Mouse (Mus musculus) fat pad, adult 2 months (tissue): ENCODE results near the gene Dock11.

Experiments used
- DNase-seq: peaks from one replicate; pipeline ENCODE4 v3.0.0-alpha.2; 2011; ENCODE audit warnings: low read depth, low spot score; ENCODE audit errors: extremely low read depth

Gene Dock11

DNA sequence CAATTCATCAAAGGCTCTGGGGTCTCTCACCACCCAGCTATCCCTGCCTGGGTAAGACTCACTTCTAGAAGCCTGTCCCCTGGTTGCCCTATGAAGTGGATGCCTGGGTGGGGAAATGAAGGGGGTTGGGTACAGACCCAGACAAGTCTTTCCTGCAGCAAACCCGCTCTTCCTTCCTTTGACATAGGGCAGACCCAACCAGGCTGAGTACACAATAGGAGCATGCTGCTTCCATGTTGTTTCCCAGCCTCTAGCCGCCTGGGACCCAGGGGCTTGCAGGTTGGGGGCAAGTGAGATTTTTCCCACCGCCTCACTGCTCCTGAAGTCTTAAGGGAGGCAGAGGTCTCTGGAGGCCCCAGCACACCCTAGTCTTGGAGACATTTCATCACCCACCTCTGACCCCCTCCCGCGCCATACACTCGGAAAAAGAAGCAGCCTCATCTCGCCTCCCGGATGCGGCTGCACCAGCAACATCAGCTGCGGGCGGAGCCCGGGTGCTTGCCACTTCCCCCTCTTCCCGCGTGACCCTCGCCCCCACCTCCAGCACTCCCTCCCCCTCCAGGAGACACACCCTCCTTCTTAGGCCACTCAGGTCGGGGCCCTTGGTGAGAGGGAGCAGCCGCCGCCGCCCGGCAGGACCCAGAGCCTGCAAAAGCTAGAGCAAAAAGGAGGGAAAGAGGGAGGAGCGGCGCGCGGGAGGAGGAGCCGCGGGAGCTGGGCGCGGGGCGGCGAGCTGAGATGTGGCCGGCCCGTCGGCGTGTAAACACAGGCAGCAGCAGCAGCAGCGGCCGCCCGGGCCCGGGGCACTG, at the start of gene Dock11:
Dock11 (plus strand) TSS at position 746 of the 809 bp plus-strand sequence.
- DNase-seq = no peak

DNA sequence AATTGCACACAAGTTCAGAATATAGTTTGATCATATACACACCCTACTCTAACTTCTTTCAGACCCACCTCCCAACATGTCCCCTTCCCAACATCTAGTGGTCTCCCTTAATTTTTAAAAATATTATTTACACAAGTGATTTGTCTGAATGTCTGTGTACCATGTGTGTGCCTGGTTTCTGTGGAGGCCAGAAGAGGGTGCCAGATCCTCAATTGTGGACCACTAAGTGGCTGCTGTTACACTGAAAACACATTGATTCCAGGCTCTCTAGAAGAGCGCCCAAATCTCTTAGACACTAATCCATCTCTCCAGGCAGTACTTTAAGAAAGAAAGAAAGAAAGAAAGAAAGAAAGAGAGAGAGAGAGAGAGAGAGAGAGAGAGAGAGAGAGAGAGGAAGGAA, 8.9 kb upstream of the Dock11 start:
- DNase-seq = no peak

DNA sequence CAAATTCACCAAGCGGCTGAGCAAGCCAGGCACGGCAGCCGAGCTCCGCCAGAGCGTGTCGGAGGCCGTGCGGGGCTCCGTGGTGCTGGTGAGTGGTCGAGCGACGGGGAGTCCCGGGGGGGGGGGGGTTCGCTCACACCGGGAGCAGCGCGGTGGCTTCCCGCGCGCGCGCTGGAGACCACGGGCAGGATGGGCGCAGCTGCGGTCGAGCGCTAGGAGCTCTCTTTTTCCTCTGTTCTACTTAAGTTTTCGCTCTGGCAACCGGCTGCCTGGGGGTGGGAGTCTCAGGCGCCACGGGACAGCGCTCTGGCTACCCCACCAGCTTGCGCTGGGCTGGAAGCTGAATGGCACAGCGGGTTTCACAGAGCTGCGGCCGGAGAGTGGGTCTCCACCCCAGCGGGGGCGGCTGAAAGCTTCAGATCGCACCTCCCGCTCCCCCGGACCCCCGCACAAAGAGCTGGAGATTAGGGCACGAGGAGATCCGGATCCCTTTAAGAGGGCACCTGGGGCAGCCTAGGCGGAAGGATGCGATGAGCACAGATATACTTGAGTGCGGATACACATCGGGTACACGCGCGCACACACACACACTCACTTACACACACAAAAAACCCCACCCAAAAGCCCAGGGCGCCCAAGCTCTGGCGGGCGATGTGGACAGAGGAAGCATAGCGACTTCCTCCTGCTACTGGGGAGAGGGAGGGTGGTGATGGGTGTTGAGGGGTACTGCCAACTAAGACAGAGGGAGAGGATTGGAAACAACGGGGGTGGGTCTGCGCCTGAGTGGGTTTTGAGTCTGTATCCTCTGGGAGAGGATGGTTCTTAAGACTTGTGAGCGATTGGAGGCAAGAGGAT, 540 bp downstream of the Dock11 start:
- DNase-seq = no peak

DNA sequence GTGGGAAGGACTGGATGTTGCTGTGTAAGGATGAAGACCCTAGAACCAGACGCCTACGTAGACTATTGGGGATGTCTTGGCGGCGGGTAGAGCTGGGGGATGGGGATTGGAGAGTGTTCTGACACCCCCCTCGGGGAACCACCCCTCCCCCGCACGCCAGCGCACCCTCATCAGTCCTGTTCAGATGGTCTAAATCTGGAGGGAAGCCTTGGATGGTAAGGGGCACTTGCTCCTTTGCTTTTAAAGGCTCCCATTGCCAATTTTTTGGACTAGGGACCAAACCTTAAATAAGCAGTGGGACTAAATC, 1.1 kb downstream of the Dock11 start:
- no peak for DNase-seq

DNA sequence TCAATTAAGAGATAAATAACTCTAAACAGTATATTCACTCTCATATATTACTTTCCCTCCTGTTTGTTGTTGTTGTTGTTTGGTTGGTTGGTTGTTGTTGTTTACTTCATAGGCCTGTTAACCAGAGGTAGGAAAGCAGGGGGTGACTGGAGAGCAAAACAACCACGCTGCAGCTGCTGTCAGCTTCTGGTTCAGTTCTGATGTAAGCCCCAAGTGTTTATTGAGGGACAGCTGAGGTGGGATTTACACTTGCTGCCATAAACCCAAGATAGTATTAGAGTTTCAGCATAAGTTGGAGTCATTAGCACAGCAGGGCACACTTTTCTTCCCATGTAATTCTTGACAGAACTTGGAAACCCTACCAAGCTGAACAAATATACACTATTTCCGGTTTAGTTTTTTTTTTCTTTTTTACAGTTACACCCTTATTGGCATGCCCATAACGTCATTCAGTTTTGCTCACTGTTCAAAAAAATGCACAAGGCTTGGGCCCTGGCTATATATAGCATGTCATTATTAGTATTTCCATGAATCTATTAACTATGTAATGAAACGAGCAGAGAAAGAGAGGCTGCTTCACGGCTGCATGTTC, 3.0 kb downstream of the Dock11 start:
- DNase-seq = no peak

DNA sequence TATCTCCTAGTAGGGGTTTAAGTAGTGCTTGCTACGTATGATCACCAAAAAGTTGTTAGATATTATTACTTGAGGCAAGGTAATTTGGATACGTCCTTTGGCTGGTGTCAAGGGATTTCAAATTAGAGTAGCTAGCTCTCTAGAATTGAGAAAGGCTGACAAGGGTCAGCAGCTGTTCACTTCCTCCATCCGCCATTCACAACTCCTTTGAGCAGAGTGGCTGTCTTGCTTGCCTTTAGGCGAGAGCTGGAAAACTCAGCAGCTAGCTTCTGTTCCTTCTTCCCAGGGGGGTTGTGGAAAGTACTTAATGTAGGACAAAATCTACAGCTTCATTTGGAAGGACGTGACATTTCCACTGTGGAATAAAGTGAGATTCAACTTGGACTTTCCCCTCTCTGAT, 3.7 kb downstream of the Dock11 start:
- no peak for DNase-seq

DNA sequence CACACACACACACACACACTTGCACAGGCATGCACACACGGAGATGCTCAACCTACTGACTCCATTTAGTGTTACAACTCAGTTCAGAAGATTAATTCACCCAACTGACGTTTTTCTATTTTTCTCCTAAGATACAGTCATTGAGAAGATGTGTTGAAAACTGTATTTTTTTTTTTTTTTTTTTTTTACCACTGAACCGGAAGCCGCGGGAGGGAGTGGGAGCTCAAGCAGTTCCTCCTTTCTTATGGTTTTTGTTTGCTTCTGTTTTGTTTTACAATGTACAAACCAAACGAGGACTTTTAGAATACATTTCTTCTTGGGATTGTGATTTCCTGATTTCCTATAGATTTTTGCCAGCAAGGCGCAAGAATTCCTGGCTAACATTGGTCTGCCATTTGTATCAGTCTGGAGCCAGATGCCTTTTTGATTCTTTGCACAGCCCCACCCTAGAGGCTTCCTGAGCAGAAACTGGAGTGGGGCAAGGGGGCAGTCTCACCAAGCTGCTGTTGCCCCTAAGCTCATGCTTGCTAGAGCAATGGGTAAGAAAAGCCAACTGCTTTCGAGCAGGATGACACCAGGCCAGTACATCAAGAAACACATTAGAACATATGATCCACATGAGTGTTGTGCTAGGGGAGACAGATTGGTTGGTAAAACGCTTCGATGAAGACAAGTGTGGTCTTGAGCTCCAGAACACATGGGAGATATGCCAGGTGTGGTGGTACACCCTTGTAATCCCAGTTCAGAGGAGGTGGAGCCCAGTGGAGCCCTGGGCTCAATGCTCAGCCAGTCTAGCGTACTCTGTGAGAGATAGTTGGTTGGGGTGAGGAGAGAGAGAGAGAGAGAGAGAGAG, 9.2 kb downstream of the Dock11 start:
- DNase-seq = no peak

DNA sequence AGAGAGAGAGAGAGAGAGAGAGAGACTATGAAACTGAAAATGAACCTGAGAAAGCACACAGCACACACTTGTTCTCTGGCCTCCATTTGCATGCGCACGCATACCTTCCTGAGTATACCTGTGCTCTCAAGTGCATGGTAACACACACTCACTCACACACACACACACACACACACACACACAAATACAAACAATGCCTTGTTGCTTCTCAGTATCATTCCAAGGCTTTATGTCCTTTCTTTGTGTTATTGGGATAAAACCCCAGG, 9.8 kb downstream of the Dock11 start:
- DNase-seq = no peak

DNA sequence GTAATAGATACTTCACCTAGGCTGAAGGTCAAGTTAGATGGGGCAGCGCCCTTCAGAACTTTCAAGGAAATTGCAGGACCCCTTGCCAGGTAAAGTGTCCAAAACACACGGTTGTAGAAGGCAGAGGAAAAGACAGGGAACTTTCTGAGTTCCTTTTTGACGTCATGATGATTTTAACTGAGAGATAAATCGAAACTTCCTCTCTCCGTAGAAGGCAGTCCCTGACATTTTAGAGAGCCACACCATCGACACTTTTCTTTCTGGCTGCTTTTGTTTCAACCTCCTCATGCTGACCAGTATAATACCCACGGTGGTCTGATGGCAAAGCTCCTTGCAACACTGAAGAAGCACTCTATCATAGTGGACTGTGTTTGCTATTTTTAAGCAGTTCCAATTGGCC, 15.7 kb downstream of the Dock11 start:
- DNase-seq = no peak

DNA sequence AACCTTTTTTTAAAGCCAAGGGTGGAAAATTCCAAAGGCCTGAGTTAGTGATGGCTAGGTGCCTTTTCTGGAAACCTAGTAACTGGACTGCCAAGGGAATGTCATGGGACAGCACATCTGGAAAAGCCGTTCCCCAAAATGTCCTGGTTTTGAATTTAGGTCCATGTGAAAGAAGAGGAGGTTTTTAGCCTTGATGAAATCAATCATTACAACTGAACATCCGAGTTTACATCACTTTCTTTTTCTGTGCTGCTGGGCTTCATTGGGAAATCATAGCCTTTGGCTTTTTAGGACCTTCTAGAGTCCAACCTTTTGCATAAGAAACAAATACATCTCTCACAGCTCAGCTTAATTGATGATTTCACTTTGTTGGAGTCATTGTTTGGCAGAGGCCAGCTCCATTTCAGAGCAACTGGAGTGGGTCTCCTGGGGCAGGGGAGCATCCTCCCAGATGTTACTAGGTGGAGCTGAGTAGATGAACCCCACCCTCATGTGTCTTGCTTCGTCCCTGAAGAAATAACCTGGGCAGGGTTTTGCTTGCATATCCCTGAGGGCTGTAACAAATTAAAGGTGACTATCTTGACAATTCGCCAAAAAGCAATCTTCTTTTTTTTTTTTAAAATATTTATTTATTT, 18.2 kb downstream of the Dock11 start:
- DNase-seq = no peak

DNA sequence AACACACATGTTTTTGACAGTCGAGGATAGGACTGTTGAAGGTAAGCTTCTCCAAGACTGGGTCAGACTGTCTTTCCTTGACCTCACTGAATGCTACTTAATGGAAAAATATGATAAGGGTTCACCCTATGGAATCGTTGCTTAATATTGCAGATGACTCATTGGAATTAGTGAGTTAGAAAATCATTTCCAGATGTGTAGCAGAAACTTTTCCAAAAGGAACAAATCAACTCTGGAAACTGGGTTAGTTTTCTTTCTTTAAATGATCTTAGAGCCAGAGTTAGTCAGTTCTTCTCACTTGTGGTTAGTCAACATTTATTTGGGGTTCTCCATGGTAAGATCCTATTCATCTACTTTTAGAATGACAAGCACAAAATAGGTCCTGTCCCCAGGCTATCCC, 30.9 kb downstream of the Dock11 start:
- DNase-seq = no peak

DNA sequence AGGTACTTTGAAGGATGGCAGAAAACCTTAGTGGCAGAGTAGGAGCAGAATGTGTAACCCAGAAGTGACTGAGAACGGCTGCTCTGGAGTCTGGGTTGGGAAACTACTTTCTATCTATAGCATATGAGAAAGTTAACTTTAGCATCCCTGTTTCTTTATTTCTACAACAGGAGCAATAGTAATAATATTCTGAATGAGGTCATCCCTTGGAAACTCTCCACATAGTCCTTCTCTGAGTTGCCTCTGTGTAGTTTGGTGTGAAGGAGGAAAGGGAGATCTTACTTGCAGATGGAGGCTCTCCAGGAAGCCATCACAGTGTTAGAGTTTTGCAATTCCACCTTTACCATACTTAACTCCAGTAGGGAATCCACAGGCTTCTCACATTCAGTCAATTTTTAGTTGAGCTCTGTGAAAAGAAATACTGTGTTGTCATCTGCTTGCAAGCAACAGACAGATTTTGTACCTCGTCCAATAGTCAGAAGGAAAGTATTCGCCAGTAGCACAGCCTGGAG, 31.5 kb downstream of the Dock11 start:
- DNase-seq = no peak

DNA sequence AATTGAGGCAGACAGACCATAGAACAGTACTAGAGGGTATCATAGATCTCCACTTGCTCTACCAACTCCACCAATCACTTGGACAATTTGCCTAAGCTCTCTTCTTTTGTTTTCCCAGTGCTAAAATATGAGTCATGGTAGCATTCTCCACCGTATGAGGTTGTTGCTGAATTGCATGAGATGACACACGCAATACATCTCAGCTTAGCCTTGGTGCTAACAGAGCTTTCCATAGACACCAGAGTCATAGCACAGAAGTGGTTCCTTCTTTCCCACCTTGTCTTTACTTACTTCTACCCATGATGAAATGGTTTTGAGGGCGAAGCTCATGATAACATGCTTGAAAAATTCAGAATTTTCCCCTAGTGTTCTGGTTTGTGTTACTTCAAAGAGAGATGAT, 33.3 kb downstream of the Dock11 start:
- DNase-seq = no peak

DNA sequence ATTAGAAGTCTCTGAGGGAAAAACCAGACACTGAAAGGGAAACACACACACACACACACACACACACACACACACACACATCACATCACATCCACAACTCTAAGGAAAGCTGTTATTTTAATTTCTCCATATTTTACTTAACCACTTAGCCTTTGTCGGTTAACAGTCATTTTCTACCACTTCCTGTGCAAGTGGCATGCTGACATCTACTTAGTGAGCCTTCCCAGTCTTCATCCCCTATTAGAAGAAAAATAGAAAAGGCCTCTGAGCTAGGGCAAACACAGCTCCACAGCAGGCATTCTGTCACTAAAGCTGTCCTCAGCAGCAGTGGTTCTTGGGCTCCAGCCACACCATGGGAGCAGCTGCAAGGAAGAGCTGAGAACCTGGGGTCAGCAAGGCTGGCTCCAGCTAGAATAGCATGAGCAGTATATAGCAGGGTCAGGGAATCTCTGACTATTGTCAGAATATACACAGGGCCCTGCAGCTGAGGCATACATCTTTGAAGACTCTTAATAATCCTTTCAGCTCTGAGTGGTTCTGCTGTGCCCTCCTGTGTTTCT, 36.2 kb downstream of the Dock11 start:
- DNase-seq = no peak

DNA sequence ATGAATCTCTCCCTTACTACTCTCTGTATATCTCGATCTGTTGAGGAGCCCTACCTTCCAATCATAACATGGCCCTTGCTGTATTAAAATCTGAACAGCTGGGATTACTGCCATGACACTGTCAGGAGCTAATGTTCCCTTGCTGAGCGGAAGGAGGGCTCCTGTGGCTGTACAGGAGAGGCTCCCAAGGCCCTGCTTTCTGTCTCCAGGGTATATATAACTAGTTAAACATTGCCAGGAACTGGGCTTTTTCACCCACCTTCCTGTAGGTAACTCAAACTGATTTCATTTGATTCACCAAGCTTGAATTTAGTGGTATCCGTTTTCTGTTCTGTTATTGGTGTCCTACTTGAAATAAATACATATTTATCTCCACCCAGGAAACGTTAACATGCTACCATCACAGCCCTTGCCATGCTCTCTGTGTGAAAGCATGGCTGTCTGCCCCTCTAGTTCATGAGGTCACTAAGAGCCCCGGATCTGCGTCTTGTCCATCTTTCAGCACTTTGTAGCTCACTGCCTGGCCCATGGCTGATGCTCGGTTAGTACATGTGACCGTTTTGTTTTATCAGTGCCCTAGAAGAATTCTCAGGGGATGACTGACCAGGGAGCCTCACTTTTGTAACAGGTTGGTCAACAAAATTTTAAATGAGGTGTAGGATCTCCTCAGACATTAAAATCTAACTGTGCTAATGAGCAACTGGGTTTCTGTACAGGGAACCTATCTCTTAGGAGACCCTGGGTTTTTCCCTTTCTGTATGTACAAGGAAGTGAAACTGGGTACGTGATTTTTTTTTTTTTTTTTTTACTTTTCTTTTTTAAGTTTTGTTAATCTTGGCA, 41.7 kb downstream of the Dock11 start:
- DNase-seq = no peak

DNA sequence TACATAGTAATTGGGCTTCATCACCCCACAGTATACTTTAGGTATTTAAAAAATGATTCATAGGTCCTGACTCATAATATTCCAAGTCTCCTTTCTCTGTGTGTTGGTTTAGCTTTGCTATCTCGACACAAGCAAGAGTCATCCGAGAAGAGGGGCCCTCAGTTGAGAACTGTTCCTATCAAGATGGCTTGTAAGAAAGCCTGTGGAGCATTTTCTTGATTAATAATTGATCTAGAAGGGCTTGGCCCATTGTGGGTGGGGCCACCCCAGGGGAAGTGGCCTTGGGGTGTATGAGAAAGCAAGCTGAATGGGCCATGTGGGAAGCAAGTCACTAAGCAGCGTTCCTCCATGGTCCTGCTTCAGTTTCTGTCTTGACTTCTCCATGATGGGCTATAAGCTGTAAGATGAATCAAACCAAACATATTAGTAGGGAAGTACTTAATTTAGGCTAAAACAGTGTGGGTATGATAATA, 42.3 kb downstream of the Dock11 start:
- DNase-seq = no peak

DNA sequence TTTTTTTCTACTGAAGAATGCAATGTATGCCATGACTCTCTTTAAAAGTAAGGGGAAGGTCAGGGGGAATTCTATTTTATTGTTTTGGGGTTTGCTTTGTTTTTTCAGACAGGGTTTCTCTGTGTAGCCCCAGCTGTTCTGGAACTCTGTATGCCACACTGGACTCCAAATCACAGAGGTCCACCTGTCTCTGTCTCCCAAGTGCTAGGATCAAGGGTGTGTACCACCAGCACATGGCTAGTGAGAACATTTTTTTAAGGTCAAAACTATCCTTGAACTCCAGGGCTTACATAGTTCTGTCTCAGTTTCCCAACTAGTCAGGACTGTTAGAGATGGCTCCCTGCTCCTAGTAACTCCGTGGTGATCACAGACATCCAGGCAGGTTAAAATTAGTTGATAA, 43.3 kb downstream of the Dock11 start:
- DNase-seq = no peak

DNA sequence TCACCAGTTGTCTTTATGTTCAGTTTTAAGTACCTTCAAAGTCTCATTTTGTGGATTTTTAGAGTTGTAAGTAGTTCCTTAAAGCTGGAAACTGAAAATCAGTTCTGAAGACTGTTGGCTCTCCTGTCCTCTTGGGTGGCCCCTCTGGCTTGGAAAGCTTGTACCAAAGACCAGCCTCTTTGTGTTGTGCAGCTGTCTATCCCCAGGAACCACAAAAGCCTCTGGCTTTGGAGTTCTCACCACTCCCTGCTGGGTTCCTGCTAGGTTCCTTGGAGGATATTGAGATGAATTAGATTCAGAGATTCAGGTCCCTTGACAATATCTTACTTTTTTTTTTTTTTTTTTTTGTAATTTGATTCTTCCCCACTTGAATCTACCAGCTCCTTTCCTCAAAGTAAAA, 44.3 kb downstream of the Dock11 start:
- DNase-seq = no peak

DNA sequence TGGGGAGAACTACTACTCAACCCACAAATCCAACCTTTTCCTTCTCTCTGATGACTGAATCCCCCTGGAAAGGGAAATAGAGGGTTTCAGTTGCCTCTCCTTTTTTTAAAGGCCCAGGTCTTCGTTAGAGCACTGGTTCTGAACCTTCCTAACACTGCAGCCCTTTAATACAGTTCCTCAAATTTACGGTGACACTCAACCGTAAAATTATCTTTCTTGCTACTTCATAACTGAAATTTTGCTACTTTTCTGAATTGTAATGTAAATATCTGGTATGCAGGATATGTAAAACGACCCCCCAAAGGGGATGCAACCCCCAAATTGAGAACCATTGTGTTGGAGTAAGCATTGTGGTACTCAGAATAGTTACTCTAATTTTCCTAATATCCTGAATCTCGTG, 49.5 kb downstream of the Dock11 start:
- no peak for DNase-seq
